Mouse (Mus musculus) midbrain, embryonic 14.5 days (tissue): ENCODE data around the gene Anapc5. TPM values are rescaled to one million over a fixed set of nuclear protein-coding genes. Genes with fewer than 3 reads are reported as not detected.

Source experiments
- ATAC-seq: fragments of 200-750 bp; cut with Nextera tagmentation; 2 replicates; pipeline ENCODE4 v1.8.0; 2017; ENCODE audit warnings: moderate number of reproducible peaks, moderate library complexity; ENCODE audit not compliant: low FRiP score, low TSS enrichment
- DNase-seq: peaks from one replicate; pipeline ENCODE4 v3.0.0-alpha.2; 2015
- H3K27ac ChIP-seq: fragments of 300-500 bp; sonication (generic); replicated peaks from 2 replicates; pipeline ENCODE4 v1.5.1; 2014; ENCODE audit warnings: mild to moderate bottlenecking, low read depth, low read length, moderate library complexity
- H3K27me3 ChIP-seq: fragments of 300-500 bp; sonication (generic); 2 replicates; pipeline ENCODE4 v1.6.1; 2014; ENCODE audit warnings: low read length, control low read depth, mixed read lengths; ENCODE audit not compliant: control insufficient read depth, insufficient read depth
- H3K36me3 ChIP-seq: fragments of 300-500 bp; sonication (generic); 2 replicates; pipeline ENCODE4 v1.6.1; 2014; ENCODE audit warnings: low read length, control low read depth; ENCODE audit not compliant: control insufficient read depth, insufficient read depth
- H3K4me1 ChIP-seq: fragments of 300-500 bp; sonication (generic); 2 replicates; pipeline ENCODE4 v1.6.1; 2014; ENCODE audit warnings: mild to moderate bottlenecking, antibody characterized with exemption, low read length, control low read depth; ENCODE audit not compliant: control insufficient read depth, insufficient read depth
- H3K4me2 ChIP-seq: fragments of 300-500 bp; sonication (generic); 2 replicates; pipeline ENCODE4 v1.6.1; 2014; ENCODE audit warnings: mild to moderate bottlenecking, low read length, moderate library complexity
- H3K4me3 ChIP-seq: fragments of 300-500 bp; sonication (generic); replicated peaks from 2 replicates; pipeline ENCODE4 v1.5.1; 2014; ENCODE audit warnings: low read depth, low read length
- H3K9ac ChIP-seq: fragments of 300-500 bp; sonication (generic); replicated peaks from 2 replicates; pipeline ENCODE4 v1.6.1; 2014; ENCODE audit warnings: mild to moderate bottlenecking, low read length, moderate library complexity
- H3K9me3 ChIP-seq: fragments of 300-500 bp; sonication (generic); 2 replicates; pipeline ENCODE4 v1.6.1; 2016; ENCODE audit warnings: low read length, control low read depth, mixed read lengths; ENCODE audit not compliant: control insufficient read depth
- WGBS: fragments of 180-500 bp; shearing (Covaris S2); extraction: QIAGEN DNeasy Blood & Tissue Kit; methylation state at CpG from one replicate; pipeline ENCODE4 v1.1.7; 2014; 5-methylcytosine and 5-hydroxymethylcytosine counted together
- polyA plus RNA-seq: library from polyadenylated mRNA; unstranded; fragments of >200 nt; fragmentation: Nextera tagmentation; extraction: Ambion mirVana; gene quantifications from 2 replicates; pipeline ENCODE4 v1.2.1, GENCODE M21; 2014

Anapc5 gene
- polyA plus RNA-seq, 1 experiment from 2014 or later, result 535 TPM

GRCm38 (mm10) chr5:122832996-122833395, 11.9 kb upstream of the Anapc5 start:
- no peaks in the 10 kb centered on the region for H3K36me3 ChIP-seq
- no peak overlapping the region for H3K27ac ChIP-seq
- H3K4me1 ChIP-seq, result no peaks in the 10 kb centered on the region
- DNase-seq (no peak), ATAC-seq (no peak)
- no peak overlapping the region for H3K4me2 ChIP-seq
- no peak overlapping the region for H3K4me3 ChIP-seq
- no peaks in the 10 kb centered on the region for H3K27me3 ChIP-seq
- H3K9ac ChIP-seq, result no peak overlapping the region
- 81% methylated on average over 10 of the region's 10 CpGs for WGBS
- no peaks in the 10 kb centered on the region for H3K9me3 ChIP-seq

GRCm38 (mm10) chr5:122832536-122832935, 11.4 kb upstream of the Anapc5 start:
- Histone ChIP-seq H3K4me2 (no peak overlapping the region), H3K27ac (no peak overlapping the region), H3K9me3 (no peaks in the 10 kb centered on the region), H3K36me3 (no peaks in the 10 kb centered on the region), H3K4me3 (no peak overlapping the region), H3K27me3 (no peaks in the 10 kb centered on the region), H3K4me1 (no peaks in the 10 kb centered on the region), H3K9ac (no peak overlapping the region)
- 86% methylated on average over 10 of the region's 10 CpGs for WGBS
- ATAC-seq (no peak), DNase-seq (no peak)

DNA sequence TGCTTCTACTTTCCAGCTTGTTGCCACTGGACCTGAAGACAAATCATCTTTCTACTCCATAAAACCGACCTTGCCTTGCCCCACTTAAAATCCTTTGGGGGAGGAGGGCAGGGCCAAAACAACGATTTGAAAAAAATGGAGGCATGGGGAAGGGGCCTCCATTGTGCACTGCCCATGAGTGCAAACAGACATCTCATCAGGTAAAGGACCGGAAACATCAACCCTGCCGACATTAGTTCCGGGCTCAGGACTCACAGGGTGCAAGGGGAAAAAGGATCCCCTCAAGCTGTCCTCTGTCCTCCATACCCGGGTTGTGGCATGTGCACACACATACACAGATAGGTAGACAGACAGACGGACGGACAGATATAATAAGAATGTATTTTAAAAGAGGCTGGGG, 4.0 kb upstream of the Anapc5 start:
- H3K9ac ChIP-seq, result no peak overlapping the region
- ATAC-seq (no peak), DNase-seq (no peak)
- WGBS, result 88% methylated on average over 8 of the region's 8 CpGs
- no peak overlapping the region for H3K27ac ChIP-seq
- H3K36me3 ChIP-seq, result no peaks in the 10 kb centered on the region
- no peak overlapping the region for H3K4me2 ChIP-seq
- H3K9me3 ChIP-seq, result no peaks in the 10 kb centered on the region
- peaks cover 3% of the 10 kb centered on the region for H3K4me1 ChIP-seq
- no peak overlapping the region for H3K4me3 ChIP-seq
- H3K27me3 ChIP-seq, result no peaks in the 10 kb centered on the region

DNA sequence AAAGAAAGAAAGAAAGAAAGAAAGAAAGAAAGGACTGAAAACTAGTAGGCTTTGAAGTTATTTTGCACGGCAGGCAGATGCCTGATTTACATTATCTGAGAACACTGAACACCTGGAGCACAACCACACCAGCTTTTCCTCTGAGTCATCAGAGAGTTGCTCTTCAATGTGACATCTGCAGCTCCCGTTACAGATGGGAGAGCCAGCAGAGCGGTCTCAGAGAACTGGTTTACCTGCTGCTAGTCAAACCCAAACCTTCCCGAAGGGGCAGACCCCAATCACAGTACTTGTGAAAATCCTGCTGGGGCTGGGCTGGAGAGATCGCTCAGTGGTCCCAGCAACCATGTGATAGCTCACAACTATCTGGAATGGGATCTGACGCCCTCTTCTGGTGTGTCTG, 3.3 kb upstream of the Anapc5 start:
- no peak overlapping the region for H3K4me2 ChIP-seq
- H3K9me3 ChIP-seq, result no peaks in the 10 kb centered on the region
- no peaks in the 10 kb centered on the region for H3K27me3 ChIP-seq
- H3K4me3 ChIP-seq, result no peak overlapping the region
- H3K36me3 ChIP-seq, result peaks cover 2% of the 10 kb centered on the region
- H3K27ac ChIP-seq, result no peak overlapping the region
- H3K9ac ChIP-seq, result no peak overlapping the region
- WGBS, result 70% methylated on average over 6 of the region's 6 CpGs
- no peak for DNase-seq
- no peak for ATAC-seq
- peaks cover 10% of the 10 kb centered on the region for H3K4me1 ChIP-seq

DNA sequence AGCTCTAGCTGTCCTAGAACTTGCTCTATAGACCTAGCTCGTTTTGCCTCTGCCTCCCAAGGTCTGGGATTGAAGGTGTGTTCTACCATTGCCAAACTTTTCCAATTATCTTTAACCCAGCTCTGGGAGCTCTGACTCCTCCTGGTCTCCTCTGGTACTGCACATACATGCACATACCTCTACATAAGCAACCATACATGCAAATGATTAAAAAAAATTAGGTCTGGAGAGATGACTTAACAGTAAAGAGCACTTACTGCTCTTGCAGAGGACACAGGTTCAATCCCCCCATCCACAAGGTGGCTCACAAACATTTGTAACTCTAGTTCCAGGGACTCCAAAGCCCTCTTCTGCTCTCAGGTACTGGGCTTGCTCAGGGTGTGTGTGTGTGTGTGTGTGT, 2.8 kb upstream of the Anapc5 start:
- ATAC-seq (no peak), DNase-seq (no peak)
- Histone ChIP-seq H3K27me3 (no peaks in the 10 kb centered on the region), H3K36me3 (peaks cover 5% of the 10 kb centered on the region), H3K9me3 (no peaks in the 10 kb centered on the region), H3K27ac (no peak overlapping the region), H3K4me3 (no peak overlapping the region), H3K4me1 (peaks cover 12% of the 10 kb centered on the region), H3K9ac (no peak overlapping the region), H3K4me2 (no peak overlapping the region)
- WGBS, result 68% methylated on average over 1 of the region's 1 CpGs

DNA sequence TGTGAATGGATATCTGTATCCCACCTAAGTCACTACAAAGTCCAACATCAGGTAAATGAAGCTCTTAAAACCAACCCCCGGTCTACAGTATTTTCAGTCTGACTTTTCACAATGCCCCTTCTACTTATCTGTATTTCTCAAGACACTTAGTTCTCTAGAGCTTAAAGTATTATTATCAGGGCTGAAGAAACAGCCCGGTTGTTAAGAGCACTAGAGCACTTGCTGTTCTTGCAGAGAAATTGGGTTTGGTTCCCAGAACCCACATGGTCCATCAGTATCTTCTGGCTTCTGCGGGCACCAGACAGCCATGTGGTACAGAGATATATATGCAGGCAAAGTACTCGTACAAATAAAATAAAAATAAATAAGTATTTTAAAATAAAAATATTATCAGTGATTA, 1.3 kb upstream of the Anapc5 start:
- Histone ChIP-seq H3K36me3 (peaks cover 19% of the 10 kb centered on the region), H3K4me2 (no peak overlapping the region), H3K9me3 (no peaks in the 10 kb centered on the region), H3K4me1 (peaks cover 12% of the 10 kb centered on the region), H3K27ac (no peak overlapping the region), H3K27me3 (no peaks in the 10 kb centered on the region), H3K9ac (no peak overlapping the region), H3K4me3 (no peak overlapping the region)
- 92% methylated on average over 4 of the region's 4 CpGs for WGBS
- ATAC-seq (no peak), DNase-seq (no peak)

DNA sequence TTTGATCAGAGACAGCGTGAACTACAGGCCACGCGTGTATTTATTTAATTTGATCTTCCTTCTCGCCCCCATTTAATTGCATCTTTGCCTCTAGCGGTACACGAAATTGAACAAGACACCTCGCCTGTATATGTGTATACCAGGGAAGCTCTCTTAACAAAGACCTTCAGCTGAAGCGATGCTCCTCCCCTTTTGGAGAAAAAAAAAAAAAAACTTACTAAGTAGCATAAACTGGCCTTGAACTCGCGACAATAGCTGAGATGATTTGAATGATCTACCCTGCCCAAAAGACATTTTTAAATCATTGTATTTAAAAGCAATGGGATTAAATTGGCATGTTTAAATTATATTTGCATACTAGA, 366 bp upstream of the Anapc5 start:
- Histone ChIP-seq H3K4me3 (peak overlapping the region; percentile 87), H3K27ac (peak overlapping the region; percentile 96), H3K9ac (peak overlapping the region; percentile 88; the same call in 1 of the 2 replicates), H3K9me3 (no peaks in the 10 kb centered on the region), H3K4me2 (peak overlapping the region; percentile 59), H3K36me3 (peaks cover 28% of the 10 kb centered on the region), H3K27me3 (no peaks in the 10 kb centered on the region), H3K4me1 (peaks cover 12% of the 10 kb centered on the region)
- DNase-seq, result no peak
- under 1% methylated on average over 10 of the region's 10 CpGs for WGBS
- ATAC-seq, result peak; percentile 73

GRCm38 (mm10) chr5:122812699-122813098, 8.4 kb downstream of the Anapc5 start:
- WGBS, result 93% methylated on average over 3 of the region's 3 CpGs
- no peak overlapping the region for H3K27ac ChIP-seq
- H3K9ac ChIP-seq, result no peak overlapping the region
- H3K36me3 ChIP-seq, result peaks cover 89% of the 10 kb centered on the region
- no peak overlapping the region for H3K4me2 ChIP-seq
- ATAC-seq (no peak), DNase-seq (no peak)
- no peak overlapping the region for H3K4me3 ChIP-seq
- no peaks in the 10 kb centered on the region for H3K27me3 ChIP-seq
- H3K9me3 ChIP-seq, result no peaks in the 10 kb centered on the region
- H3K4me1 ChIP-seq, result no peaks in the 10 kb centered on the region

GRCm38 (mm10) chr5:122811364-122812079, 9.6 kb downstream of the Anapc5 start:
- no peak overlapping the region for H3K27ac ChIP-seq

More at GRCm38 (mm10) chr5:122811364-122812079, 9.6 kb downstream of the Anapc5 start:
- Histone ChIP-seq H3K27me3 (no peaks in the 10 kb centered on the region), H3K9ac (no peak overlapping the region), H3K36me3 (peaks cover 89% of the 10 kb centered on the region), H3K4me3 (no peak overlapping the region), H3K4me2 (no peak overlapping the region), H3K4me1 (no peaks in the 10 kb centered on the region), H3K9me3 (no peaks in the 10 kb centered on the region)
- DNase-seq, result peak; percentile 80
- no peak for ATAC-seq
- 92% methylated on average over 9 of the region's 9 CpGs for WGBS
